Mouse (Mus musculus) liver, adult 2 months (tissue): ENCODE measurements around the gene 2310022A10Rik.

Source experiments
- CTCF ChIP-seq: fragments of 200-500 bp; IDR thresholded peaks from 2 replicates; pipeline ENCODE4 v1.5.1; 2011; ENCODE audit warnings: low read depth, low read length, control low read depth
- POLR2A ChIP-seq: fragments of 200-500 bp; IDR thresholded peaks from 2 replicates; pipeline ENCODE4 v1.6.1; 2011; ENCODE audit warnings: low read length, control low read depth; ENCODE audit not compliant: insufficient read depth; ENCODE audit errors: extremely low read depth

DNA sequence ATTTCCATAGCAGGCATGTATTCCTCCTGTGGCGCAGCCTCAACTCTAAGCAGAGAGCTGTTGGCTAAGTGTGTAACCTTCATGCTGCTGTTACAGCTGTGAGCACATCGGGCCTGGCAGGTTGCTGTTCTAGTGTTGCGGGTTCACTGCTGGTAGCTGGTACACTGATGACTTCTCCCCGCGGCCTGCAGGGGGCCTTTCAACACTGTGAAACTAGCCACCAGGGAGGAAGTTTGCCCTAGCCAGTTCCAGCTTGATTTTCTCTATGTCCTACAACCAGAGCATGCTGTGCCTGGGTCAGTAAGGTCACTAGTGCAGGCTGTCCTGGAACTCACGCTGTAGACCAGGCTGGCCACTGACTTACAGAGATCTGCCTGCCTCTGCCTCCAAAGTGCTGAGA is 23.9 kb downstream of the 2310022A10Rik start:
- TF ChIP-seq CTCF (peak; percentile 86), POLR2A (no peak)
